Mouse (Mus musculus) embryonic fibroblast, embryonic 13.5 days (primary cell): ENCODE data around the gene Fhl2.

Experiments used
- CTCF ChIP-seq: IDR thresholded peaks from 2 replicates; pipeline ENCODE4 v1.5.1; 2011; ENCODE audit warnings: mild to moderate bottlenecking, control low read depth, low read length, moderate library complexity, borderline replicate concordance; ENCODE audit not compliant: insufficient read depth
- POLR2A ChIP-seq: IDR thresholded peaks from 2 replicates; pipeline ENCODE4 v1.6.1; 2011; ENCODE audit warnings: low read depth, mild to moderate bottlenecking, control low read depth, low read length, moderate library complexity

- no peak for TF ChIP-seq POLR2A
- no peak for TF ChIP-seq CTCF
Observed at GRCm38 (mm10) chr1:43241208-43241607, 44.4 kb upstream of the Fhl2 start.
